Mouse (Mus musculus) macrophage (primary cell): ENCODE measurements around the gene Arhgef19. TPM values are rescaled to one million over a fixed set of nuclear protein-coding genes. Genes with fewer than 3 reads are reported as not detected.

Experiments
- H3K27ac ChIP-seq: fragments of 350-480 bp; formaldehyde crosslinking; 2 replicates; pipeline ENCODE4 v1.9.0; 2021
- H3K36me3 ChIP-seq: fragments of 350-480 bp; formaldehyde crosslinking; 2 replicates; pipeline ENCODE4 v1.9.0; 2021; ENCODE audit errors: inconsistent target
- H3K4me3 ChIP-seq: fragments of 350-480 bp; formaldehyde crosslinking; 2 replicates; pipeline ENCODE4 v1.9.0; 2021; ENCODE audit errors: inconsistent target
- H3K79me2 ChIP-seq: fragments of 350-480 bp; formaldehyde crosslinking; 2 replicates; pipeline ENCODE4 v1.9.0; 2021; ENCODE audit errors: inconsistent target
- WGBS: methylation state at CpG from one replicate; pipeline ENCODE4 v1.1.7; 2026; ENCODE audit warnings: inconsistent platforms; ENCODE audit not compliant: missing documents; 5-methylcytosine and 5-hydroxymethylcytosine counted together
- polyA plus RNA-seq: library from polyadenylated mRNA; stranded (reverse); fragments of 250-400 nt; gene quantifications from 3 replicates; pipeline ENCODE4 v1.2.4, GENCODE M21; 2018; ENCODE audit warnings: inconsistent platforms

Gene Arhgef19
- polyA plus RNA-seq, 1 experiment from 2014 or later = not detected

GRCm38 (mm10) chr4:141244931-141245425 lies 5.7 kb downstream of the Arhgef19 start:
- Histone ChIP-seq H3K27ac (no peak overlapping the region), H3K36me3 (no peaks in the 10 kb centered on the region), H3K79me2 (no peaks in the 10 kb centered on the region), H3K4me3 (no peak overlapping the region)
- 72% methylated on average over 8 of the region's 9 CpGs for WGBS

GRCm38 (mm10) chr4:141246089-141246997 lies 7.0 kb downstream of the Arhgef19 start:
- Histone ChIP-seq H3K79me2 (no peaks in the 10 kb centered on the region), H3K27ac (no peak overlapping the region), H3K4me3 (no peak overlapping the region), H3K36me3 (no peaks in the 10 kb centered on the region)
- 39% methylated on average over 24 of the region's 24 CpGs for WGBS

- no peaks in the 10 kb centered on the region for H3K79me2 ChIP-seq
- 7% methylated on average over 17 of the region's 17 CpGs for WGBS
Observed at GRCm38 (mm10) chr4:141246998-141247350, 7.7 kb downstream of the Arhgef19 start.

GRCm38 (mm10) chr4:141247776-141248613 lies 8.7 kb downstream of the Arhgef19 start:
- WGBS = 3% methylated on average over 60 of the region's 60 CpGs
- no peak overlapping the region for H3K27ac ChIP-seq
- H3K36me3 ChIP-seq = no peaks in the 10 kb centered on the region
- H3K4me3 ChIP-seq = no peak overlapping the region
- H3K79me2 ChIP-seq = no peaks in the 10 kb centered on the region

More at GRCm38 (mm10) chr4:141246998-141247350, 7.7 kb downstream of the Arhgef19 start:
- H3K27ac ChIP-seq = no peak overlapping the region
- H3K4me3 ChIP-seq = no peak overlapping the region
- H3K36me3 ChIP-seq = no peaks in the 10 kb centered on the region

- Histone ChIP-seq H3K36me3 (no peaks in the 10 kb centered on the region), H3K27ac (no peak overlapping the region), H3K4me3 (no peak overlapping the region), H3K79me2 (no peaks in the 10 kb centered on the region)
- 18% methylated on average over 11 of the region's 11 CpGs for WGBS
Observed at GRCm38 (mm10) chr4:141248614-141248978, 9.3 kb downstream of the Arhgef19 start.

GRCm38 (mm10) chr4:141249383-141249782 lies 10.1 kb downstream of the Arhgef19 start:
- H3K79me2 ChIP-seq = no peaks in the 10 kb centered on the region
- H3K4me3 ChIP-seq = no peak overlapping the region
- no peaks in the 10 kb centered on the region for H3K36me3 ChIP-seq
- WGBS = 72% methylated on average over 11 of the region's 11 CpGs
- no peak overlapping the region for H3K27ac ChIP-seq

GRCm38 (mm10) chr4:141251071-141251470 lies 11.8 kb downstream of the Arhgef19 start:
- no peak overlapping the region for H3K4me3 ChIP-seq
- 79% methylated on average over 8 of the region's 8 CpGs for WGBS
- no peaks in the 10 kb centered on the region for H3K36me3 ChIP-seq
- no peaks in the 10 kb centered on the region for H3K79me2 ChIP-seq
- H3K27ac ChIP-seq = no peak overlapping the region

GRCm38 (mm10) chr4:141252641-141253040 lies 13.3 kb downstream of the Arhgef19 start:
- Histone ChIP-seq H3K36me3 (no peaks in the 10 kb centered on the region), H3K27ac (no peak overlapping the region), H3K4me3 (no peak overlapping the region), H3K79me2 (no peaks in the 10 kb centered on the region)
- 53% methylated on average over 2 of the region's 2 CpGs for WGBS

- no peaks in the 10 kb centered on the region for H3K79me2 ChIP-seq
- no peaks in the 10 kb centered on the region for H3K36me3 ChIP-seq
- WGBS = 89% methylated on average over 16 of the region's 16 CpGs
- H3K27ac ChIP-seq = no peak overlapping the region
- no peak overlapping the region for H3K4me3 ChIP-seq
Observed at GRCm38 (mm10) chr4:141254234-141254633, 14.9 kb downstream of the Arhgef19 start.

GRCm38 (mm10) chr4:141257440-141257839 lies 18.1 kb downstream of the Arhgef19 start:
- Histone ChIP-seq H3K4me3 (no peak overlapping the region), H3K79me2 (no peaks in the 10 kb centered on the region), H3K36me3 (no peaks in the 10 kb centered on the region), H3K27ac (no peak overlapping the region)
- 64% methylated on average over 5 of the region's 5 CpGs for WGBS

GRCm38 (mm10) chr4:141259413-141259812 lies 20.1 kb downstream of the Arhgef19 start:
- no peaks in the 10 kb centered on the region for H3K79me2 ChIP-seq
- no peak overlapping the region for H3K27ac ChIP-seq
- H3K4me3 ChIP-seq = no peak overlapping the region
- H3K36me3 ChIP-seq = no peaks in the 10 kb centered on the region
- 83% methylated on average over 12 of the region's 12 CpGs for WGBS

GRCm38 (mm10) chr4:141260007-141260723 lies 20.9 kb downstream of the Arhgef19 start:
- 77% methylated on average over 16 of the region's 16 CpGs for WGBS
- no peak overlapping the region for H3K27ac ChIP-seq
- no peaks in the 10 kb centered on the region for H3K36me3 ChIP-seq
- no peak overlapping the region for H3K4me3 ChIP-seq
- H3K79me2 ChIP-seq = no peaks in the 10 kb centered on the region

GRCm38 (mm10) chr4:141262906-141263637 lies 23.8 kb downstream of the Arhgef19 start:
- Histone ChIP-seq H3K4me3 (no peak overlapping the region), H3K36me3 (no peaks in the 10 kb centered on the region), H3K27ac (no peak overlapping the region), H3K79me2 (no peaks in the 10 kb centered on the region)
- 93% methylated on average over 9 of the region's 10 CpGs for WGBS
